Mouse (Mus musculus) G1E (cell line): Measurements from ENCODE around the gene Atxn10.

Experiments
- CTCF ChIP-seq: IDR thresholded peaks from 2 replicates; pipeline ENCODE4 v1.5.1; 2012; ENCODE audit warnings: low read depth, low read length, inconsistent platforms, mixed read lengths
- GATA2 ChIP-seq: IDR thresholded peaks from 2 replicates; pipeline ENCODE4 v1.6.1; 2012; ENCODE audit warnings: low read depth, low read length, inconsistent platforms, borderline replicate concordance

DNA sequence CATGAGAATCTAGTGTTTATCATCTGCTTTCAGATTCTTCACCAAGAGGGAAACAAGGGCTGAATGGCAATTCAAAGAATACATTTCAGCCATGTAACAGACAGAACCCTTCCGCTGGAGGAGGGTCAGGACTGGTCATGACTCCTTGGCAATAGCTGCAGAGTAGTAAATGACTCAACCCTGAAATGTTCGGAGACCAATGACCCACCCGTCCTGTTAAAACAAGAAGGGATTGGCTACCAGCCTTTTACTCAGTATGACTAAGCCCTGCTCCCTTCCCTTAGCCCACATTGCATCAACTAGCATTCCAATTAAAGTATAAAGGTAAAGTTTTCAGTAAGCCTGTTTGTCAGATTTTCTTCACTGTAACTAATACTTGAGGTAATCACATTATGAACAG, 88.2 kb downstream of the Atxn10 start:
- TF ChIP-seq CTCF = no peak
- TF ChIP-seq GATA2 = no peak
